Mouse (Mus musculus) CH12.LX (cell line): ENCODE measurements around the gene H2-DMb2. TPM values are rescaled to one million over a fixed set of nuclear protein-coding genes. Genes with fewer than 3 reads are reported as not detected.

ENCODE experiments used
- DNase-seq: peaks from one replicate; pipeline ENCODE4 v3.0.0-alpha.2; 2013; ENCODE audit errors: extremely low read depth
- H3K27ac ChIP-seq: 2 replicates; pipeline ENCODE4 v1.5.1; 2012; ENCODE audit warnings: low read depth, mild to moderate bottlenecking, control low read depth, moderate library complexity; ENCODE audit not compliant: insufficient read depth
- H3K27me3 ChIP-seq: replicated peaks from 2 replicates; pipeline ENCODE3; 2012; ENCODE audit warnings: inconsistent platforms
- H3K36me3 ChIP-seq, 2 experiments: replicated peaks in 1 of 2; 2 replicates each; pipeline versions ENCODE3 to v1.6.1; 2012; ENCODE audit warnings: inconsistent platforms in 1 of 2, low read length in 1 of 2, mild to moderate bottlenecking in 1 of 2, mixed read lengths in 1 of 2, moderate library complexity in 1 of 2; ENCODE audit not compliant: control insufficient read depth in 1 of 2, insufficient read depth in 1 of 2
- H3K4me1 ChIP-seq, 2 experiments: 2 replicates each; pipeline ENCODE4 v1.6.1; 2012; ENCODE audit warnings: inconsistent platforms in 1 of 2, moderate library complexity in 1 of 2; ENCODE audit not compliant: insufficient read depth in 2 of 2, control insufficient read depth in 1 of 2
- H3K4me2 ChIP-seq: 2 replicates; pipeline ENCODE4 v1.6.1; 2012; ENCODE audit warnings: low read depth, mild to moderate bottlenecking, control low read depth; ENCODE audit not compliant: poor library complexity, insufficient read depth, severe bottlenecking
- H3K4me3 ChIP-seq, 3 experiments: fragments of 150-350 bp in 1 of 3; sonication (generic) in 1 of 3; replicated peaks in 1 of 3; 2 replicates each; pipeline versions ENCODE3 to v1.5.1; 2011 to 2012; ENCODE audit warnings: low read depth in 2 of 3, low read length in 2 of 3, mild to moderate bottlenecking in 2 of 3, moderate library complexity in 2 of 3, control low read depth in 1 of 3, improper control_type of control experiment in 1 of 3, inconsistent platforms in 1 of 3, mixed read lengths in 1 of 3; ENCODE audit not compliant: poor library complexity in 1 of 3
- H3K79me2 ChIP-seq: replicated peaks from 2 replicates; pipeline ENCODE4 v1.6.1; 2012; ENCODE audit warnings: mild to moderate bottlenecking, moderate library complexity; ENCODE audit not compliant: control insufficient read depth, poor library complexity, insufficient read depth, severe bottlenecking; ENCODE audit errors: extremely low read depth
- H3K9ac ChIP-seq: 2 replicates; pipeline ENCODE4 v1.6.1; 2012; ENCODE audit warnings: low read depth, mild to moderate bottlenecking, control low read depth, moderate library complexity; ENCODE audit not compliant: insufficient read depth
- H3K9me3 ChIP-seq: replicated peaks from 2 replicates; pipeline ENCODE3; 2012; ENCODE audit warnings: low read length, inconsistent platforms, mixed read lengths
- BHLHE40 ChIP-seq: IDR thresholded peaks from 2 replicates; pipeline ENCODE4 v1.6.1; 2011; ENCODE audit warnings: mild to moderate bottlenecking, low read depth, low read length, improper control_type of control experiment
- CHD1 ChIP-seq: IDR thresholded peaks from 2 replicates; pipeline ENCODE4 v1.6.1; 2012; ENCODE audit warnings: low read depth, low read length, improper control_type of control experiment, inconsistent platforms
- CHD2 ChIP-seq: IDR thresholded peaks from 2 replicates; pipeline ENCODE4 v1.6.1; 2011; ENCODE audit warnings: low read length, improper control_type of control experiment
- CTCF ChIP-seq, 2 experiments: IDR thresholded peaks in 1 of 2; conservative IDR thresholded peaks in 1 of 2; 2 replicates each; pipeline ENCODE4 v1.5.1; 2011 to 2012; ENCODE audit warnings: low read depth in 2 of 2, low read length in 2 of 2, improper control_type of control experiment in 1 of 2, inconsistent platforms in 1 of 2, mild to moderate bottlenecking in 1 of 2, moderate library complexity in 1 of 2
- E2F4 ChIP-seq: IDR thresholded peaks from 2 replicates; pipeline ENCODE4 v1.6.1; 2011; ENCODE audit warnings: low read depth, low read length, improper control_type of control experiment; ENCODE audit not compliant: insufficient replicate concordance
- ELF1 ChIP-seq: IDR thresholded peaks from 2 replicates; pipeline ENCODE4 v1.6.1; 2014; ENCODE audit warnings: low read depth, mild to moderate bottlenecking, inconsistent platforms, low read length, improper control_type of control experiment
- EP300 ChIP-seq: IDR thresholded peaks from 2 replicates; pipeline ENCODE4 v1.6.1; 2011; ENCODE audit warnings: low read length, improper control_type of control experiment
- ETS1 ChIP-seq: conservative IDR thresholded peaks from 2 replicates; pipeline ENCODE4 v1.6.1; 2012; ENCODE audit warnings: low read depth, mild to moderate bottlenecking, inconsistent platforms, low read length, improper control_type of control experiment, moderate library complexity
- GABPA ChIP-seq: IDR thresholded peaks from 2 replicates; pipeline ENCODE4 v1.6.1; 2012; ENCODE audit warnings: low read depth, low read length, improper control_type of control experiment, inconsistent platforms; ENCODE audit not compliant: insufficient replicate concordance
- HCFC1 ChIP-seq: IDR thresholded peaks from 2 replicates; pipeline ENCODE4 v1.6.1; 2012; ENCODE audit warnings: low read depth, mild to moderate bottlenecking, inconsistent platforms, low read length, improper control_type of control experiment
- IRF4 ChIP-seq: IDR thresholded peaks from 2 replicates; pipeline ENCODE4 v1.6.1; 2014; ENCODE audit warnings: low read depth, mild to moderate bottlenecking, inconsistent platforms, low read length, improper control_type of control experiment
- JUN ChIP-seq: IDR thresholded peaks from 2 replicates; pipeline ENCODE4 v1.6.1; 2011; ENCODE audit warnings: low read depth, mild to moderate bottlenecking, low read length, improper control_type of control experiment, moderate library complexity; ENCODE audit not compliant: insufficient read depth
- JUND ChIP-seq: conservative IDR thresholded peaks from 2 replicates; pipeline ENCODE4 v1.6.1; 2011; ENCODE audit warnings: low read depth, low read length, improper control_type of control experiment
- KAT2A ChIP-seq: IDR thresholded peaks from 2 replicates; pipeline ENCODE4 v1.6.1; 2012; ENCODE audit warnings: low read length, improper control_type of control experiment, inconsistent platforms; ENCODE audit not compliant: insufficient replicate concordance
- MAFK ChIP-seq: IDR thresholded peaks from 2 replicates; pipeline ENCODE4 v1.6.1; 2011; ENCODE audit warnings: low read length, improper control_type of control experiment; ENCODE audit not compliant: insufficient replicate concordance
- MAZ ChIP-seq: IDR thresholded peaks from 2 replicates; pipeline ENCODE4 v1.6.1; 2012; ENCODE audit warnings: low read depth, mild to moderate bottlenecking, inconsistent platforms, low read length, improper control_type of control experiment, moderate library complexity
- MEF2A ChIP-seq: IDR thresholded peaks from 2 replicates; pipeline ENCODE4 v1.6.1; 2014; ENCODE audit warnings: low read depth, mild to moderate bottlenecking, inconsistent platforms, low read length, improper control_type of control experiment, borderline replicate concordance
- MXI1 ChIP-seq: IDR thresholded peaks from 2 replicates; pipeline ENCODE4 v1.6.1; 2011; ENCODE audit warnings: mild to moderate bottlenecking, low read depth, low read length, improper control_type of control experiment
- MYC ChIP-seq: IDR thresholded peaks from 2 replicates; pipeline ENCODE4 v1.6.1; 2011; ENCODE audit warnings: low read depth, mild to moderate bottlenecking, improper control_type of control experiment, low read length
- NELFE ChIP-seq: IDR thresholded peaks from 2 replicates; pipeline ENCODE4 v1.6.1; 2011; ENCODE audit warnings: low read depth, low read length, improper control_type of control experiment
- NRF1 ChIP-seq: IDR thresholded peaks from 2 replicates; pipeline ENCODE4 v1.6.1; 2014; ENCODE audit warnings: low read depth, mild to moderate bottlenecking, inconsistent platforms, low read length, improper control_type of control experiment, moderate library complexity
- PAX5 ChIP-seq: IDR thresholded peaks from 2 replicates; pipeline ENCODE4 v1.6.1; 2012; ENCODE audit warnings: low read length, inconsistent platforms, mixed read lengths
- POLR2A ChIP-seq: IDR thresholded peaks from 2 replicates; pipeline ENCODE4 v1.6.1; 2011; ENCODE audit warnings: low read depth, mild to moderate bottlenecking, improper control_type of control experiment, low read length
- POLR2AphosphoS2 ChIP-seq: IDR thresholded peaks from 2 replicates; pipeline ENCODE4 v1.6.1; 2011; ENCODE audit warnings: low read depth, low read length, improper control_type of control experiment
- RAD21 ChIP-seq: IDR thresholded peaks from 2 replicates; pipeline ENCODE4 v1.6.1; 2011; ENCODE audit warnings: low read depth, mild to moderate bottlenecking, low read length, improper control_type of control experiment, moderate library complexity
- RCOR1 ChIP-seq: conservative IDR thresholded peaks from 2 replicates; pipeline ENCODE4 v1.6.1; 2012; ENCODE audit warnings: low read depth, mild to moderate bottlenecking, inconsistent platforms, low read length, improper control_type of control experiment
- SIN3A ChIP-seq: IDR thresholded peaks from 2 replicates; pipeline ENCODE4 v1.6.1; 2012; ENCODE audit warnings: low read length, improper control_type of control experiment, inconsistent platforms
- SMC3 ChIP-seq: IDR thresholded peaks from 2 replicates; pipeline ENCODE4 v1.6.1; 2011; ENCODE audit warnings: low read depth, low read length, improper control_type of control experiment
- TBP ChIP-seq: conservative IDR thresholded peaks from 2 replicates; pipeline ENCODE4 v1.6.1; 2011; ENCODE audit warnings: low read depth, low read length, improper control_type of control experiment
- TCF12 ChIP-seq: IDR thresholded peaks from 2 replicates; pipeline ENCODE4 v1.6.1; 2014; ENCODE audit warnings: low read depth, mild to moderate bottlenecking, inconsistent platforms, low read length, improper control_type of control experiment
- UBTF ChIP-seq: IDR thresholded peaks from 2 replicates; pipeline ENCODE4 v1.6.1; 2012; ENCODE audit warnings: low read depth, mild to moderate bottlenecking, inconsistent platforms, low read length, improper control_type of control experiment, moderate library complexity
- USF1 ChIP-seq: IDR thresholded peaks from 2 replicates; pipeline ENCODE4 v1.6.1; 2014; ENCODE audit warnings: low read depth, mild to moderate bottlenecking, inconsistent platforms, low read length, improper control_type of control experiment
- USF2 ChIP-seq: conservative IDR thresholded peaks from 2 replicates; pipeline ENCODE4 v1.6.1; 2011; ENCODE audit warnings: low read depth, low read length, improper control_type of control experiment
- ZC3H11A ChIP-seq: IDR thresholded peaks from 2 replicates; pipeline ENCODE4 v1.6.1; 2012; ENCODE audit warnings: low read depth, mild to moderate bottlenecking, inconsistent platforms, low read length, improper control_type of control experiment
- ZKSCAN1 ChIP-seq: IDR thresholded peaks from 2 replicates; pipeline ENCODE4 v1.6.1; 2012; ENCODE audit warnings: low read depth, inconsistent platforms, low read length, improper control_type of control experiment, borderline replicate concordance
- ZMIZ1 ChIP-seq: IDR thresholded peaks from 2 replicates; pipeline ENCODE4 v1.6.1; 2012; ENCODE audit warnings: low read depth, mild to moderate bottlenecking, inconsistent platforms, low read length, improper control_type of control experiment
- ZNF384 ChIP-seq: IDR thresholded peaks from 2 replicates; pipeline ENCODE4 v1.6.1; 2012; ENCODE audit warnings: low read depth, low read length, improper control_type of control experiment, inconsistent platforms
- dilution Hi-C: fragments of 300-500 bp; cut with MboI; formaldehyde crosslinking; loops from 2 replicates; pipeline ENCODE4 v1.14.3; 2020; ENCODE audit warnings: low sequenced_read_pairs; ENCODE audit not compliant: extremely low pct_unique_long_range_greater_than_20kb, extremely low pct_ligation_motif_present
- in situ Hi-C: fragments of 300-500 bp; cut with MboI; formaldehyde crosslinking; loops from 3 replicates; pipeline ENCODE4 v1.14.3; 2019; ENCODE audit warnings: low sequenced_read_pairs, low pct_ligation_motif_present, low pct_unique_long_range_greater_than_20kb, mixed read lengths
- polyA plus RNA-seq: library from polyadenylated mRNA; unstranded; fragments of >175 nt; gene quantifications from 2 replicates; pipeline ENCODE4 v1.2.1, GENCODE M21; 2012; ENCODE audit warnings: low read depth; ENCODE audit not compliant: insufficient read length
- total RNA-seq, 2 experiments: library from RNA; depleted of rRNA; stranded (reverse); fragments of 300-350 nt in 1 of 2; fragments of >200 nt in 1 of 2; gene quantifications; 2 replicates each; pipeline ENCODE4 v1.2.3; 2012 to 2014

H2-DMb2 gene
- total and polyA plus RNA-seq, 3 experiments, result 107 to 199 (median 175) TPM

GRCm38 (mm10) chr17:34179913-34180859 lies 37.1 kb downstream of the H2-DMb2 start:
- Histone ChIP-seq H3K9ac (peak overlapping the region; percentile 41), H3K79me2 (peaks cover 25% of the 10 kb centered on the region), H3K4me3 (no peak overlapping the region), H3K4me1 (peaks cover 17 to 56% of the 10 kb centered on the region in 2 experiments; a peak in 3 of 4 replicates), H3K4me2 (peak overlapping the region; percentile 85), H3K27me3 (no peaks in the 10 kb centered on the region), H3K36me3 (peaks cover 27 to 38% of the 10 kb centered on the region in 2 experiments), H3K9me3 (peaks cover 4% of the 10 kb centered on the region), H3K27ac (peak overlapping the region; percentile 97)
- DNase-seq, result peak; percentile 81
- dilution Hi-C loops (no loop called here), in situ Hi-C loops (loop anchor here (5.0 kb wide), 1 partner anchor 32 kb away; no protein-coding TSS in a partner anchor)
- TF ChIP-seq UBTF (peak; percentile 97), USF1 (peak; percentile 71), BHLHE40 (peak; percentile 57), MEF2A (peak; percentile 75), E2F4 (0 out of 2 replicates have a peak, but pooled peaks have one; percentile 49), USF2 (peak; percentile 52), NELFE (peak; percentile 71), MXI1 (peak; percentile 96), ZNF384 (peak; percentile 63), MAZ (peak; percentile 27; the same call in 1 of the 2 replicates), RCOR1 (peak; percentile 76), POLR2AphosphoS2 (peak; percentile 94), POLR2A (peak; percentile 57), ZC3H11A (no peak), ZKSCAN1 (no peak), KAT2A (0 out of 2 replicates have a peak, but pooled peaks have one; percentile 42), JUND (peak; percentile 82; the same call in 1 of the 2 replicates), SMC3 (no peak), ELF1 (peak; percentile 41; the same call in 1 of the 2 replicates), TBP (peak; percentile 58; the same call in 1 of the 2 replicates), PAX5 (no peak), JUN (peak; percentile 84), RAD21 (no peak), CHD2 (peak; percentile 74), IRF4 (peak; percentile 100), HCFC1 (peak; percentile 33; the same call in 1 of the 2 replicates), CTCF (conservative IDR thresholded peaks at IDR 0.05 in 1 of 2, IDR thresholded peaks at IDR 0.05 in 1 of 2; ENCODE audit: low read depth in 2 of 2, low read length in 2 of 2) (no peak), MAFK (peak; percentile 20; the same call in 1 of the 2 replicates), SIN3A (peak; percentile 94), EP300 (peak; percentile 94), ZMIZ1 (0 out of 2 replicates have a peak, but pooled peaks have one; percentile 48), GABPA (no peak), CHD1 (no peak; the same call in none of the 2 replicates), MYC (peak; percentile 99), TCF12 (peak; percentile 93), ETS1 (peak; percentile 84), NRF1 (0 out of 2 replicates have a peak, but pooled peaks have one; percentile 26)
